Mouse (Mus musculus) c-Kit-positive CD71-positive TER-119-negative erythroid progenitor cells, embryonic 14.5 days (primary cell): ENCODE data around the gene Mapkapk5.

Experiments used
- DNase-seq: peaks from one replicate; pipeline ENCODE4 v3.0.0-alpha.2; 2013; ENCODE audit warnings: low read depth

The Mapkapk5 gene

DNA sequence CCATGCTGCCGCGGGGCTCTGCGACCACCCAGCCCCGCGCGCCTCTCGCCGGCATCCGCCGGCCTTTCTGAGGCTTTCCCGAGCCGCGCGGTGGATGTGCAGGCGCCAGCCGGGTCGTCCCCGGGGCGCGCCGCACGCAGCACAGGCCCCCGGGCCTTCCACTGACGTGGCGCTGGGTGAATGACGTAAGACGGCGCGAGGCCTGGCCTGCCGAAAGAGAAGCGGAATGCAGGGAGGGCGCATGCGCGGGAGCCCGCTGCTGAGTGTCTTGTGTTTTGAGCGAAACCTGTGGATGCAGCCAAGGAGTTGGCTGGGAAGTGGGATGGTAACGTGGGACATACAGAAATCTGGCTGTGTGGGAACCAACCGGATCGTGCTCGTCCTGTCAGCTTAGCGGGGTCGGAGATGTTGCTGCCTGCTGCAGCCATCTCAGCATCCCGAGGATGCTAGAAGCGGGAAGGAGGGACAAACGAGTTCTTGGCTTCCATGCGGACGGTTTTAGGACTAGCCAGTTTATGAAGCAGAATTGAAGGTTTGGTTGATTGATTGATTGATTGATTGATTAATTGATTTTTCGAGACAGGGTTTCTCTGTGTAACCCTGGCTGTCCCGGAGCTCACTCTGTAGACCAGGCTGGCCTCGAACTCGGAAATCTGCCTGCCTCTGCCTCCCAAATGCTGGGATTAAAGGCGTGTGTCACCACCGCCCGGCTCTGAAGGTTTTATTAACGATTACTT is at the start of gene Mapkapk5:
Gene Mapkapk5, minus strand, starts transcription at position 113 of the 737 bp plus-strand sequence.
- peak; percentile 91 for DNase-seq

DNA sequence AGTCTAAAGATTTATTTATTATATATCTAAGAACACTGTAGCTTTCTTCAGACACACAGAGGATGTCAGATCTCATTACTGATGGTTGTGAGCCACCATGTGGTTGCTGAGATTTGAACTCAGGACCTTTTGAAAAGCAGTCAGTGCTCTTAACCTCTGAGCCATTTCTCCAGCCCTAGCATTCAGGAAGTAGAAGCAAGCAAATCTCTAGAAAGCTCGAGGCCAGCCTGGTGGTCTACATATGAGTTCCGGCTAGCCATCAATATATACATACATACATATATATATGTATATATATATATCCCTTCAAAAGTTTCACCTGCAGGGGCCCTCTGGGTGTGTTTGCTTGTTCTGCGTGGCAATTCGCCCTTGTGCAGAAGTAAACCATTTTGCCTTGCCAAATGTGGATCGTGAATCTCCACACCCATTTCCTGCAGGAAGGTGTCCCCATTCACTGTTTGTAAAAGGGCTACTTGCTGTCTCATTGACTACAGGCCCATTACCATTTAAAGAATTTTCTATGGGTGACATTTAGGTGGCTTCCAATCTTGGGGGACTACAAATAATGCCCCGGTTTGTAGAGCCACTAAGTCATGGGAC is 49.1 kb upstream of the Mapkapk5 start:
- no peak for DNase-seq

DNA sequence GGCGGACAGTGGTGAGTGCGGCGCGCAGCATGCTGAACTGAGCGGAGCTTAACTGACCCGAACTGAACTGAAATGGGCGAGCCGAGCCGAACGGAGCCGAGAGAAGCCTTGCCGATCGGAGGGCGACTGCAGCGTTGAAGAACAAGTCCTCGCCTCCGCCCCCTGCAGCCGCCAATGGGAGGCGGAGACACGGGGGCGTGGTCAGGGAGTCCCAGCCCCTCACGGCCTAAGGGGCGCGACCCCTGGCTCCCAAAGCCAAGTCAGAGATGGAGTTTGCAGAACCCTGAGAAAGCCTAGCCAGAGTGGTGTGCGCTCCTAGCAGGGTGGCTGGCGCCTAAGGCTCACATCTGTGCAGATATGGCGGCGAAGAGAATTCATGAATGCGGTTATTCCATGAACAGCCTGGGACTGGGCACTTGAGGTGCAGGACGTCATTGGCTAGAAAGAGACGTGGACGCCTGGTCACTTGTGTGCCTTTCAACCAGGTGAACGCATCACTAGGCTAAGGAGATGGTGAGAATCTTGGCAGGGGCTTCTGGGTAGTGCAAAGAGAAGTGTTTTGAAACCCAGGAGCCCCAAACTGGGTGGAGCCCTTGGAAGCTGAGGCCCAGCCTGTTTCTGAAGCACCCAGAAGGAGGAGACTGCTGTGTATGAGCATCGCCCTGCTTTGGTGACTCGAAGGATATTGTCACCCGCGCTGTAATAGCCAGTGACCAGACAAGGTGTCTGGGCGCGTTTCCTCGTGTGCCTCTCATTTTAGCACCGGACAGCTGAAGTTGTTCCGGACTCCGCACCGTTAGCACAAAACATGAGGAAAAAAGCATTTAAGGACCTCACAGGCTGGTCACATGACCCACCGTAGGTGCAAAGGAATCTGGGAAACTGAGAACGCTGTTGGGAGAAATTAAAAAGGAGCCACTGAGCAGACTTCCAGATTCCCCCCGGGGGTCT is 48.0 kb upstream of the Mapkapk5 start, which contains the start of gene Aldh2:
Gene Aldh2, minus strand, starts transcription at position 374 of the 951 bp plus-strand sequence.
- peak; percentile 82 for DNase-seq

DNA sequence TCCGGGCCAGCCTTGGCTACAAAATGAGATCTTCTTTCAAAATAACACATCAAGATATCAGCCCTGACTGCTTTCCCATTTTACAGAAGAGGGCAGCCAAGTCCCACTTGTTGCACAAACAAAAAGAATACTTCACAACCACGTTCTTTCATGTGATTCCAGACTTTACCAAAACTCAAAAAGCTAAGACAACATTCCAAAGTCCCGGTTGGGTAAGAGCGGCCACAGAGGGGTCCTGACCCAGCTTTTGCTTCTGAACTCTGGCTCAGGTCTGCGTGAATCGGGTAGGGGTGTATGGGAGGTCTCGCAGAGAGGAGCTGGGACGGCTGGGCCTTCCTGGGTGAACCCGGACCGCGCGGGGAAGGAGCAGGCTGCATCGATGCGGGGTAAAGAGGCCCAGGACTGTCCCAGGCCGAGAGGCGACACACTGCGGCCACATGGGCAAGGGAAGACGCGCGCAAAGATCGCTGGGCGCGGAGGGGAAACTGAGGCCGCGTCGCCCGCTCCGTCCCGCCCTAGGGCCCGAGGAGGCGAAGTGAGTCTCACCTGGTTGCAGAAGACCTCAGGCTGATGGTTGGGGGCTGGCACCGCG is 47.2 kb upstream of the Mapkapk5 start:
- no peak for DNase-seq

DNA sequence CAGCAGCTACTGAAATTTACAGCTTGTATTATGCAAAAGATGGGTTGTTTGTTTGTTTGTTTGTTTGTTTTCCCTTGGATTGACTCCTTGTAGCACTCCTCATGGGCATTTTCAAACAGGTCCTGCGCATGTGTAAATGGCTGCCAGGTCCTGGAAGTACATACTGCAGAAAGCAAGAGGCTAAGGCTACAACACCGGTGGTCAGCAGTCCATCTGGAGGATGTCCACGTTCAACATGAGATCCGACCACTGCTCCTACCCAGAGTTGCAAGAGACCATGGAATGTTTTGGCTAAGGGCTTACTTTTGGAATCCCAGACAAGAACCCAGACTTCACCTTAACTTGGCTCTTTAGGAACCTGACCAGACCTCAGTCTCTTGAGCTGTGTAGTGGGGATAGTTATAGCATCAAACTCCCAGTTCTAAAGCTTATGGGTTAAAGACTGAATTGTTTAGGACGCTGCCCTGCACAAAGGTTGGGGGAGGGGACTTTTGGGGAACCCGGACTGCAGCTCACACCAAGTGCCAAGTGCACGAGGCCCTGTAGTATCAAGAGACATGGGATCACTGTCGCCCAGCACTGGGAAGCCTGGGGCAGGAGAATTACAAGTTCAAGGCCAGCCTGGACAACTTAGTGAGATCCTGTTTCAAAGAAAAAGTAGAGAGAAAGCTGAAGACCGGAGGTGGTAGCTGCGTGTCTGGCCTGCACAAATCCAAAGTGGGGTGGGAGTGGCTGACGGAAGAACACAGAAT is 46.5 kb upstream of the Mapkapk5 start:
- no peak for DNase-seq

DNA sequence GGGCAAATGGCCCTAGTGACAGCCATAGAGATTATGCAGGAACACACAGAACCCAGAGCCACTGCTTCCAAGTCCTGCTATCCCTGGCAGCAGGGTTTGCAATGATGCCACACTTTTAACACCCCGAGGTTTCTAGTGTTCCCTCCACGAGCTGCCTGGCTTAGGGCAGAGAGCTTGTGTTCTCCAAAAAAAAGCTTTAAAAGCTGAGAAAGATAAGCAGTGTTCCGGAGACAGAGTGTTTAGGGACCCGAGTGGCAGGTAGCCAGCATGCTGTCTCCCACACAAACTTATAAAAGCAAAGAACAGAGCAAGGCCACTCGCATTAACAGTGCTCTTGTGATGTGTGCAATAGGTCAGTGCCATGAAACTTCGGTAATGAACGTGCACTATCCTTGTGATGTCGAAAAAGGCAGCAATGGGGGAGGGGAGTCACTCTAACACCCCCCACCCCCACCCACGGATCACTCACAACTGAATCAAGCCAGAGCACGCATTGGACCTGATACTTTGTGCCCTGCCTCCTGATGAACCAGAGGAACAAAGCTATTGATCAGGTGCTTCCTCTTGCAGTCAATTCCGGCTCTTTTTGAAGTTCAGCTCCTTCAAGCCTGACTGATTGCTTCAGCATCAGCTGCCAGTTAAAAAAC is 45.8 kb upstream of the Mapkapk5 start:
- no peak for DNase-seq

DNA sequence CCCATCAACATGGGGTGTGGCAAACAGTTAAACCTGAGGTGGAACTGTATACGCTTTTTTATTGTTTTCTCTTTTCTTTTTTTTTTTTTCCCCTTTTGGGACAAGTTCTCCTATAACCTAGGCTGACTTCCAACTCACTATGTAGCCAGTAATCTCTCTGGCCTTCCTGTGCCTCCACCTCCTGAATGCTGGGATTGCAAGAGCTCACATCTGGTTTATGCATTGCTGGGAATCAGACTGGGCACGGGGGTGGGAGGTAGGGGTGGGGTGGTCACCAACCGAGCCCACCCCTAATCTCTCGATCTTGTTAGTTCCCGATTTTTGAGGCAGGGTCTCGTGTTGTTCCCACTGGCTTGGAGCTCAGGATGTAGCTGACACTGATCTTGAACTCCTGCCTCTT is 44.2 kb upstream of the Mapkapk5 start:
- no peak for DNase-seq

DNA sequence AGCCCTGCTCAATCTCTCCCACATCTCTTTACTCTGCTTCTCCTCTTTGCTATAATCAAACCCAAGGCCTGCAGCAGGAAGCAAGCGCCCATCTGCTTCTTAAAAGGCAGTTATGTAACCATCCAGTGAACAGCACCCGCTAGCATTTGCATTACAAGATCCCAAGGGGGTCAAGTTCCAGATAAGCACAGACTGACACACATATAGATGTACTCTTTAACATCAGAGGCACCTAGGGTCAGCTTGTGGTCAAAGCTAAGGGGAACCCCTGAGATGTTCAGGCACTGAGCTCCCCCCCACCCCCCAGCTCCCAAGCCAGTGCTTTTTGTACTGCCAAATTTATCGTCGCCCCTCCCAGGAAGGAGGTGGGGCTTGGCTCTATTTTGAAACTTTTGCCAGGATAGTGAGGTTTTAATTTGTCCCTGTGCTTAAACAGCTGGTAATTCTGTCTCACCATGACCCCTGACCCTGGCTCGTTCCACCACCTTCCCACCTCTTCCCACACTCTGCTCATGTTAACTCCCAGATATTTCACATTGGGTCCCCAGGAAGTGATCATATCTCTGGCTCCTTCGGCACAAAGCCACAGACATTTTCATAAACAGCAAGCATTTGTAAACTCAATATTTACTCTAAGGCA is 40.8 kb upstream of the Mapkapk5 start:
- no peak for DNase-seq

DNA sequence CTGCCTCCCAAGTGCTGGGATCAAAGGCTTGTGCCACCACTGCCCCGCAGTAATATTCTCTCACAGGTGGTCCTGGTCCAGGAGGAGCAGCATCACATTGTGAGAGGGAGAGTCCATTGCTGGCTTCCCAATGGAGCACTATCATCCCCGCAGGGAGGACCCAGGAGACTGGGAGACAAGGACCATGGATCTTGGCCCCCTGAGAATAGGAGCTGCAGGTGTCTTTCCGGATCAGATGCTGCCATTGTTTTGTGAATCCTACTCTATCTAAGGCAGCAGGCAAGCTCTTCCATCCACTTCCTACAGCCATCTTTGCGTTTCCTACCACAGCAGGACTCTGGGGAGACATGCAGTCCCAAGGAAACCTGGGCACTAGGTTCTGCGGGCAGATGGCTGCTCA is 40.0 kb upstream of the Mapkapk5 start:
- no peak for DNase-seq

DNA sequence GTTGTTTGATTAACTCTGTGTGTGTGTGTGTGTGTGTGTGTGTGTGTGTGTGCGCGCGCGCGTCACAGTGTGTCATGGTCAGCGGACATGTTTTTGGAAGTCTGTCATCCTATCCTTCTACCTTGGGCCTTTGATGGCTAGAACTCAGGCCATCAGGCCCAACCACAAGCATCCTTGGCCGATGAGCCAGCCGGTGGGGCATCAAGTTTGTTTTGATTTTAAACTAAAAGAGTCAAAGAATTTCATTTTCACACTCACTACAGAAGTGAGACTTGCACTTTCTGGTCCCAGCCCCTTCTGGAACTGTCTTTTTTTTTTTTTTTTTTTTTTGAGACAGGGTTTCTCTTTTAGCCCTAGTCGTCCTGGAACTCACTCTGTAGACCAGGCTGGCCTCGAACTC is 39.3 kb upstream of the Mapkapk5 start:
- DNase-seq = no peak

DNA sequence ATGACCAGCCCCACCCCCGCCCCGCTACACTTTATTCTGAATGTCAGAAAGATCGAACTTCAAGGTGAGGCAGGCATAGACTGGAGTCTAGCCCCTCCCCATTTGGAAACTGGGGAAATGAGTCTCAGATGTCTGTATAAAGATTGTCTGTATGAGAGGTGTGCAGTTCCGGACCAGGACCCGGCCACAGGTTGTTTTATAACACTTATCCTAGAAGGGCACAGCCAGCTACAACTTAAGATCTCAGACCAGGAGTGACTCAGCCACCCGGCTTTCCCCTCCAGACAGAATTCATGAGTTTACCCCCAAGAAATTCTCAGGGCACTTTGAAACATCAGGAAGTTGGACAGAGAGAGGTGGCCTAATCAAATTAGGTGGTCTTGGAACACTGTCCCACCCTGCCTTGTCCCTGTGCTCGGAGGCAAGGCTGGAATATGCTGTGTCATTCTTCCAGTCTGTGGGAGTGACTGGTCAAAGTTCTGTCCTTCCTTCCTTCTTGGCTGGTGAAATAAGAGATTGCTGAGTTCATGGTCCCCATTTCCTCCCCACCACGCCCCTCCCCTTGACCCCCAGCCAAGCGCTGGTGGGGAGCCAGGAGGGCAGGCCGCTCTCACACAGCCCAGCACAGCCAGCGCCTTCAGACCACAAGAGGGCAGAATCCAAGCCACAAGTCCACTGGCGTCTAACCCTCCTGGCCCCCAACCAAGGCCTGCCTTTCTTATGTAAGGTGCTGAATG is 38.2 kb upstream of the Mapkapk5 start:
- DNase-seq = no peak

DNA sequence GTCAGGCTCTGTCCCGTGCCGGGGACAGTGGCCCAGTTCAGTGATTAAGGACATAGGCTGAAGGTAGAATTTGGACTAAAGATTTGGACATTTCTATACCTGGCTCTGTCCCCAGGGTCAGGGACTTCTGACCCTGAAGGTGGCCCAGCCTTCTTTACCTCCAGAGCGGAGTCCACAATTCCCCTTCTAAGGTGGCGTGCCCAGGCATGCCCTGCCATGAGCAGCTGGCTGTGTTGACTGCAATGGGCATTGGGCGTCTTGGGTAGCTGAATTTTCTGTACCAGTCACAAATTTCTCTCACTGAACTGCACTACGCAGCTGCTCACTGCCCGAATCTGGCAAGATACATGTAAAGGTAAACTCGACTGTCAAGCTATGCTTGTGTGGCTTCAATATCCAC is 36.2 kb upstream of the Mapkapk5 start:
- no peak for DNase-seq

DNA sequence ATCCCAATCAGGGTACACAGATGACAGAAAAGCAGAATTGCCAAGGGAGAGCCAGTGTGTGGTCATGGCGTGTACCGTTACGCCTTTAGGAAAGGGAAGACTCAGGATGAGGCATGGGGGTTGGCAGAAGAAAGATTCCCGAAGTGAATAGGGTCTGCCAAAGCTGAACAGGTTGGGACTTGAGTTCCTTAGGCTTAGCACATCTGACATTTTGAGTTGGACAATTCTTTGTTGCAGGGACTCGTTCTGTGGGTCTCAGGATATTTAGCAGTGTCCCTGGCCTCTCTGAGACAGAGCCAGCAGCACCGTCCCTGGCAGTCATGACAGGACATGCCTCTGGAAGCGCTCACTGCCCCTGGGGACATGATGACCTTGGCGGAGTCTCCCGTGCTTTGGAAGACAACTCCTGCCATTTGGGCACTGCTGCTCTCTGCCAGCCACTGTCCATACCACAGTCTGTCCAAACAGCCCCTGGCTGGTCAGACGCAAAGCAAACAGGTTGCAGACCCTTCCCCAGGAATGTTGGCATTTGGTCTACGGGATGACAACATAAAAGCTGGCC is 31.3 kb upstream of the Mapkapk5 start:
- DNase-seq = no peak

DNA sequence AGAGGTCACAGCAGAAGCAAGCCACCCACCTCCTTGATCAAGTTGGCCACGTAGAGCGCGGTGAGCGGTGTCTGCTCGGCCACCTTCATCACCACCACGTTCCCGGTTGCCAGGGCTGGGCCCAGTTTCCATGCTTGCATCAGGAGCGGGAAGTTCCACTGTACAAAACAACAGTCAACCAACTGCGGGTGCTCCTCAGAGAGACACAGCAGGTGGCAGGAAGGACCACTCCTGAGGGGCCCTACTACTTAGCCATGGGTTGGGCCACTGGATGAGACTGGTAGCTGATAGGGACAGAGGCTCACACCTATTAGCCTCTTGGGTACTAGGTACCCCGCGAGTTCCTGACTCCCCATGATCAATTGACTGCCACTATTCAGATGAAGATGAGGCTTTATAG is 30.2 kb upstream of the Mapkapk5 start:
- DNase-seq = no peak

DNA sequence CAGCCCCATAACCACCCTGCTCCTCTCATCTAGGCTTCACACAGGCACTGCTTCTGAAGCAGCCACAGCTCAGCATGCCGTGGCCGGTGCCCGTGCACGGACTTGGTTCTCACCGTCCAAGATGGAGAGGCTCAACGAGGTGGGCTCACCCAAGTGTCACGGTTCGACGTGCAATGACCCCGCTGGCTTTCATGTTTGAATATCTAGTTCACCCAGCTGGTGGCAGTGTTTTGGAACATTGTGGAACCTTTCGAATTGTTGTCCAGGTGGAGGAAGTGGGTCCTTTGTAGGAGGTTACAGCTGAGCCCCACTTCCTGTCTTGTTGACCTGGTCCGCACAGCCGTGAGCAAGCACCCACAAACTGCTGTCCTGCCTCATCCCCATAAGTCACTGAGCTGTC is 28.4 kb upstream of the Mapkapk5 start:
- no peak for DNase-seq

DNA sequence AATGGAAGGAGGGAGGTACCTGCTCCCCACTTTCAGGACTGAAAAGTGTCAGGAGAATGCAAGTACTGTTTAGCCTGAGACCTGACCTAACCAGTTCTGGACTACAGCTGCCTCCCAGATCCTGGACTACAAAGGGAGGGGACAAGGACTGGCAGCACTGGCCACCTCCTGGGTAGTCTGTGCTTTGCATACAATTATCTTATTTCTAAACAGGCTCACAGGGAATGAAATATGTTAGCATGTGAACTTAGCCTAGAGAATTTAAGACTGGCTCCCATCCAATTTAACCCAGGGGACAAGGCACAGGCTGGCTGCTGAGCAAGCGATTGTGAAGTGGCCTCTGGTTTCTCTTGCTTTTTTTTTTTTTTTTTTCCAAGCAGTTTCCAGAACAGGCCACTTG is 25.1 kb upstream of the Mapkapk5 start:
- no peak for DNase-seq

DNA sequence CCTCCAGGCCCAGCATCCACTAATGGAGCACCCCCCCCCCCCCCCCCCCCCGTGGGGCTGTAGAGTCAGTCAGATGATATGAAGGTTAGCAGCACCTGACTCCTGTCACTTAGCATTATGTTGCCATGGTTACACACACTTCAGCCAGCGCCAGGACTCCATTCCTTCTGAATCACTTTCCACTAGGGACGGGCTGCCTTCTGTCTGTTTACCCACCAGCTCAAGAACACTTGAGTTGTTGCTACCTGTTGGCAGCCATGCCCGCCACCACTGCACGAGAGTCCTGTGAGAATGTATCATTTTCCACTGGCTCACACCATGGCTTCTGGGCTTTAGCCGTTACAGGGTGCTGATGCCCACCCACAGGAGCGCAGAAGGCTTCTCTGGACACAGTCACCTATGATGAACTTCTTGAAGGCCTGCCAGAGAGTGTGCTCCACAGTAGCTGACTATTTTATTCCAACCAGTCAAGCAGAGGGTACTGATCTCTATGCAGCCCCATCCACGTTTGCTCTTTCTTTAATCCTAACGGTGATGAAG is 24.2 kb upstream of the Mapkapk5 start:
- DNase-seq = no peak

DNA sequence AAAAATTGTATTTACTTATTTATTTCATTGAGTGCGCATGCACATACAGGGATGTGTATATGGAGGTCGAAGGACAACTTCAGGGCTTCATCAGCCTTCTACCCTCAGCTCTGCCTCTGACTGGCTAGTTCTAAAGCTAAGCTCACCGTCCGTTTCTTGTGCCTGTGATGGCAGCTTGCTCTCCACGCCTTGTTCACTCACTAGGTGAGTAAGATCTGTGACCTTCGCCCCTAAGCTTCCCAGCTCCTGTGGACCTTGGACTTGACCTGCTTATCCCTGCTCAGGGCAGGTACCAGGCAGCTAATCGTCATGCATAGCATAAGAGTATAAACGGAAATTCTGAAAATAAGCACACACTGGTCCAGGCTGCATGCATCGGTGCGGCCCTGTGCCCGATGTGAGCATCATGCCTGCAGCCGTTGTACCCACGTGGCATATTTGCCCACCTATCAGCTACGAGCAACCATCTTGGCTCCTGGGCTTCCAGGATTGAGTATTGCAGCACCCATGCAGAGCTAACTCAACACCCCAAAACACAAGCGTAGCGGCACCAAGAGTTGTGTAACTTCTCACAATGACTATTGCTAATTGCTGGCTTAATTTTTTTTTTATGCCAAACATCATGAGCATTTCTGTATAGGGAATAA is 20.5 kb upstream of the Mapkapk5 start:
- DNase-seq = no peak

DNA sequence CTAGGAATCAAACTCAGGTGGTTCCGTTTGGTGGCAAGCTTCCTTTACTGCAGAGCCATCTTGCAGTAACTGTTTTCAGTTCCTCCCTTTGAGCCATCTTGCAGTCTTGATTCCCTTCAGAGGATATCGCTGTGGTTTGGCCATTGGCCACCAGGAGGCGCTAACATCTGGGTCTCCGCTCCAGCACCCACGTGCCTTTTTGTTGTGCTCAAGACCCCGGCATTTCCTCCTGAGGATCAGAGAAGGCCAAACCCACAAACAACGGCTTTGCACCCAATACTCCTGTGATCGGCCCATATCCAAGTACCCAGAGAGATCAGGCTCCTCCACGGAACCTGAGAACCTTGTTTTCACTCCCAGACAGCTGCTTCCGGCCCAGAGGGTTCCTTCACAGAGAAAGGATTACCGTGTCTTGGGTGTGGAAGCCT is 18.8 kb upstream of the Mapkapk5 start:
- DNase-seq = peak; percentile 77
